8 mouse cellular contexts compared by ENCODE assay signal in the genomic region with DNA sequence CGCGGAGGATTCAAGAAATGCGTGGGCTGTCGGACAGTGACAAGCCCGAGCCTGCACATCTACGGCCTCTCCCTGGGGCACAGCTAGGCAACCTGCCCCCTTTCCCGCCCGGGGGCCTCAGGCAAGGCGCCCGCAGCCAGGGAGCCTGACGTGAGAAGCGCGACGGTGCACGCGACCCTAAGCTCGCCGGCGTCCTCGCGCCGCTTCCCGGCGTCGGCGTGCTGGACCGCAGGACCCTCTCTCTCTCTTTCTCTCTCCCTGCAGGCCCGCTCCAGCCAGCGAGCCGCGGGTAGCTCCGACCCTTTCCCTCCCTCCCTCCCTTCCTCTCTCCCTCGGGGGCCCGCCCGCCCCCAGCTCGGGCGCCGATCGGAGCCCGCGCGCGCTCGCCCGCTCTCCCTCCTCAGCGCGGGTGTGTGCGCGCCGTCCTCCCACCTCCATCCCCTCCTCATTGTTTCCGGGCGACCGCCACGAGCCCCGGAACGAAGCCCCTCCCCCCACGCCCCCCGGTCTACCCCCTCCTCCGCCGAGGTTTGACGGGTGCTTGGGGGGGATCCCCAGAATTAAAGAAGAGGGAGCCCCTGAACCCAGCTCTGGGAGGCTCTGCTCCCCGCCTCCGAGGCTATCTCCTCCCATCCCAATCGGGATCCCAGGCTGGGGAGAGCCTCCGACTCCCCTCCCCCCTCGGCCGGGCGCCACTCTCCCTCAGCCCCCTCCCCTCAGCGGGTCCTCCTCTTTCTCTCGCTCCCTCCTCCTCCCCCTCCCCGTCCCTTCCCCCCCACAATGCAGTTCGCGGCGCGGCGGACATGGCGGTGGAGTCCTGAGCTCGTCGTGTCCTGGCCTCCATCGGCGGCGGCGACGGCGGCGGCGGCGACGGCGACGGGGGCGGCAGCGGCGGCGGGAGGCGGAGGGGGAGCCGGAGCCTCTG. TPM values are rescaled to one million over a fixed set of nuclear protein-coding genes. Genes with fewer than 3 reads are reported as not detected.
A peak's percentile ranks its signal among the peaks of the same experiment; 100 is the strongest.
DNase-seq lines count a peak whose midpoint lies in the region; ATAC-seq and TF ChIP-seq lines count a peak whose summit lies in the region.

A gene (plus strand): TSS at position 196 of the 925 bp plus-strand sequence.

- WGBS in hindbrain, embryonic 15.5 days, result under 1% methylated on average over 76 of the region's 97 CpGs

- H3K4me3 ChIP-seq in hindbrain, embryonic 15.5 days, result peak within 1 kb of the TSS; percentile 81

- H3K9me3 ChIP-seq in hindbrain, embryonic 15.5 days, result no peaks in the 10 kb centered on the region

- POLR2A ChIA-PET in Patski (lab: Charles Lee), result interaction anchor here (1.0 kb wide), 1 partner anchor 56 kb away, joined by 3 read pairs; no protein-coding TSS in a partner anchor

- H3K27me3 ChIP-seq in Patski, result no peaks in the 10 kb centered on the region
- H3K27me3 ChIP-seq in hindbrain, embryonic 15.5 days, result no peaks in the 10 kb centered on the region

- peak within 1 kb of the TSS; percentile 100 for H3K27ac ChIP-seq in hindbrain, embryonic 15.5 days (replicated peaks)

- H3K4me1 ChIP-seq in hindbrain, embryonic 15.5 days (replicated peaks), result peaks cover 14% of the 10 kb centered on the region

- H3K36me3 ChIP-seq in hindbrain, embryonic 15.5 days, result no peaks in the 10 kb centered on the region

- H3K4me2 ChIP-seq in hindbrain, embryonic 15.5 days, result peak within 1 kb of the TSS; percentile 82

- H3K9ac ChIP-seq in hindbrain, embryonic 15.5 days, result peak within 1 kb of the TSS; percentile 86

- peak; percentile 74 for ATAC-seq in Patski
- peak; percentile 93 for ATAC-seq in hindbrain, embryonic 15.5 days (ENCODE audit: low FRiP score, low read depth)

- in situ Hi-C loops in Patski (cut with MboI; ENCODE audit: low pct_unique_long_range_greater_than_20kb), result loop anchor here (5.0 to 10.0 kb wide), 2 partner anchors 55 to 107 kb away; a partner anchor contains a TSS

- no peak for TF ChIP-seq CTCF in Patski (IDR thresholded peaks at IDR 0.05)

- no peak for DNase-seq in Patski (ENCODE audit: low read depth, low spot score)
- peak; percentile 95 to 98 for DNase-seq in cerebellum, postnatal 14 days
- peak; percentile 77 to 78 for DNase-seq in frontal cortex, postnatal 36 days (ENCODE audit: low spot score in 2 of 2)
- DNase-seq in left cerebral cortex, adult 11 months (ENCODE audit: low spot score), result peak; percentile 79
- DNase-seq in lung, postnatal 4 days, result peak; percentile 89 to 93
- DNase-seq in retina, postnatal 7 days (ENCODE audit: low read depth, low spot score), result peak; percentile 90
- peak; percentile 65 for DNase-seq in urinary bladder, adult 2 months (ENCODE audit: low spot score)

- CTCF ChIA-PET in Patski (lab: Charles Lee), result interaction anchor here (1.4 to 2.5 kb wide), 2 partner anchors 101 to 120 kb away, joined by 3 to 6 read pairs; no protein-coding TSS in a partner anchor

RNA-seq across cellular contexts. Expression of the gene that starts here (rescaled TPM):
- polyA plus RNA-seq in Patski (2021), result 23.9 TPM
- polyA plus RNA-seq in hindbrain, embryonic 15.5 days (2015; fragmentation: Nextera tagmentation; extraction: Ambion mirVana), result 47.1 and 49.3 TPM in 2 replicates
- polyA plus RNA-seq in urinary bladder, adult 2 months (2012; rRNA removed), result 37.9 and 44.8 TPM in 2 replicates
